Mouse (Mus musculus) adrenal gland, postnatal 4 days (tissue): Measurements from ENCODE around the gene Grid1. TPM values are rescaled to one million over a fixed set of nuclear protein-coding genes. Genes with fewer than 3 reads are reported as not detected.

Experiments
- DNase-seq, 2 experiments: peaks; one replicate each; pipeline ENCODE4 v3.0.0; 2021 to 2022; ENCODE audit warnings: low spot score in 2 of 2, mixed read lengths in 2 of 2
- total RNA-seq, 2 experiments: library from RNA; stranded (reverse); gene quantifications; 2 replicates each; pipeline ENCODE4 v1.2.3; 2021

The Grid1 gene
- total RNA-seq, 2 experiments from 2014 or later = 0.65 to 2.1 TPM

- no peak for DNase-seq
Measured at GRCm38 (mm10) chr14:34908804-34909203, 88.9 kb downstream of the Grid1 start.

GRCm38 (mm10) chr14:34916315-34916714 is 96.4 kb downstream of the Grid1 start:
- DNase-seq = no peak

GRCm38 (mm10) chr14:34917111-34917510 is 97.2 kb downstream of the Grid1 start:
- no peak for DNase-seq

- DNase-seq = no peak
Measured at GRCm38 (mm10) chr14:34919221-34919620, 99.3 kb downstream of the Grid1 start.

- DNase-seq = no peak
Measured at GRCm38 (mm10) chr14:34921265-34921664, 101.4 kb downstream of the Grid1 start.

GRCm38 (mm10) chr14:34925021-34925420 is 105.1 kb downstream of the Grid1 start:
- no peak for DNase-seq

GRCm38 (mm10) chr14:34930040-34930719 is 110.3 kb downstream of the Grid1 start:
- DNase-seq = no peak

GRCm38 (mm10) chr14:34933197-34933596 is 113.3 kb downstream of the Grid1 start:
- DNase-seq = no peak

GRCm38 (mm10) chr14:34936192-34936770 is 116.4 kb downstream of the Grid1 start:
- DNase-seq = no peak

GRCm38 (mm10) chr14:34944390-34944979 is 124.6 kb downstream of the Grid1 start:
- no peak for DNase-seq

- no peak for DNase-seq
Measured at GRCm38 (mm10) chr14:34945471-34946313, 125.8 kb downstream of the Grid1 start.

GRCm38 (mm10) chr14:34946314-34946583 is 126.3 kb downstream of the Grid1 start:
- DNase-seq = no peak

- DNase-seq = no peak
Measured at GRCm38 (mm10) chr14:34948249-34948648, 128.3 kb downstream of the Grid1 start.

- no peak for DNase-seq
Measured at GRCm38 (mm10) chr14:34952311-34952710, 132.4 kb downstream of the Grid1 start.

GRCm38 (mm10) chr14:34953566-34953965 is 133.7 kb downstream of the Grid1 start:
- no peak for DNase-seq

- DNase-seq = no peak
Measured at GRCm38 (mm10) chr14:34955689-34956088, 135.8 kb downstream of the Grid1 start.

- no peak for DNase-seq
Measured at GRCm38 (mm10) chr14:34960227-34960626, 140.3 kb downstream of the Grid1 start.

- DNase-seq = no peak
Measured at GRCm38 (mm10) chr14:34963616-34964168, 143.8 kb downstream of the Grid1 start.

- no peak for DNase-seq
Measured at GRCm38 (mm10) chr14:34969102-34969819, 149.4 kb downstream of the Grid1 start.

- no peak for DNase-seq
Measured at GRCm38 (mm10) chr14:34972930-34973329, 153.0 kb downstream of the Grid1 start.

GRCm38 (mm10) chr14:34980756-34981155 is 160.8 kb downstream of the Grid1 start:
- DNase-seq = no peak
